Mouse (Mus musculus): ENCODE results near the gene Nipsnap3b. TPM values are rescaled to one million over a fixed set of nuclear protein-coding genes. Genes with fewer than 3 reads are reported as not detected.

Nipsnap3b gene
- polyA plus RNA-seq, 1 experiment from 2014 or later = 36.8 TPM

Other genes with a start within 250 kb of the Nipsnap3b start
- gene Olfr275, start 197.3 kb upstream of the Nipsnap3b start, polyA plus RNA-seq (2015; fragmentation: Nextera tagmentation; extraction: Ambion mirVana) = not detected in 2 replicates
- not detected in 2 replicates for gene Olfr273, start 152.6 kb upstream of the Nipsnap3b start, polyA plus RNA-seq (2015; fragmentation: Nextera tagmentation; extraction: Ambion mirVana)
- not detected in 2 replicates for gene Olfr272, start 92.7 kb upstream of the Nipsnap3b start, polyA plus RNA-seq (2015; fragmentation: Nextera tagmentation; extraction: Ambion mirVana)
- not detected in 2 replicates for gene Olfr270, start 47.3 kb upstream of the Nipsnap3b start, polyA plus RNA-seq (2015; fragmentation: Nextera tagmentation; extraction: Ambion mirVana)
- gene Nipsnap3a, start 22.6 kb upstream of the Nipsnap3b start, polyA plus RNA-seq (2015; fragmentation: Nextera tagmentation; extraction: Ambion mirVana) = not detected in 2 replicates
- 11.5 and 14.8 TPM in 2 replicates for gene Abca1, start 148.0 kb downstream of the Nipsnap3b start, polyA plus RNA-seq (2015; fragmentation: Nextera tagmentation; extraction: Ambion mirVana)